Mouse (Mus musculus) myocyte (in vitro differentiated cells): ENCODE measurements at regions not wholly inside any gene's neighbourhood (a gene's known extent, or its start where the extent isn't known, plus 50 kb on each side); places are given as distances from the start of the nearest gene placed in this dataset.
A peak's percentile ranks its signal among the peaks of the same experiment; 100 is the strongest.

Experiments
- H3K27me3 ChIP-seq: one replicate; pipeline ENCODE4 v1.6.1; 2011; ENCODE audit not compliant: control insufficient read depth, insufficient read depth, insufficient read length
- H3K36me3 ChIP-seq: one replicate; pipeline ENCODE4 v1.6.1; 2011; ENCODE audit not compliant: control insufficient read depth, insufficient read depth
- H3K4me2 ChIP-seq: one replicate; pipeline ENCODE4 v1.6.1; 2011; ENCODE audit warnings: low read depth, control low read depth
- H3K4me3 ChIP-seq: one replicate; pipeline ENCODE4 v1.5.1; 2011; ENCODE audit warnings: mild to moderate bottlenecking, control low read depth, moderate library complexity
- H3K79me2 ChIP-seq: one replicate; pipeline ENCODE4 v1.6.1; 2011; ENCODE audit not compliant: control insufficient read depth, insufficient read depth
- H3ac ChIP-seq: one replicate; pipeline ENCODE4 v1.6.1; 2011; ENCODE audit not compliant: control insufficient read depth, insufficient read length
- CEBPB ChIP-seq: IDR thresholded peaks from 2 replicates; pipeline ENCODE4 v1.6.1; 2011; ENCODE audit warnings: mild to moderate bottlenecking, moderate library complexity; ENCODE audit not compliant: poor library complexity, insufficient read depth, severe bottlenecking
- E2F4 ChIP-seq: IDR thresholded peaks from one replicate; pipeline ENCODE4 v1.6.1; 2011; ENCODE audit warnings: mild to moderate bottlenecking, control low read depth, moderate library complexity; ENCODE audit not compliant: insufficient read depth
- MAX ChIP-seq: IDR thresholded peaks from one replicate; pipeline ENCODE4 v1.6.1; 2011; ENCODE audit warnings: low read depth, mild to moderate bottlenecking, control low read depth
- MYOD1 ChIP-seq, 3 experiments: IDR thresholded peaks; one replicate each; pipeline ENCODE4 v1.6.1; 2011; ENCODE audit warnings: control low read depth in 2 of 3, low read depth in 2 of 3, mild to moderate bottlenecking in 2 of 3, moderate library complexity in 1 of 3; ENCODE audit not compliant: insufficient read length in 2 of 3, control insufficient read depth in 1 of 3
- MYOG ChIP-seq, 3 experiments: IDR thresholded peaks; one replicate each; pipeline ENCODE4 v1.6.1; 2011; ENCODE audit warnings: control low read depth in 2 of 3, low read depth in 2 of 3, mild to moderate bottlenecking in 2 of 3; ENCODE audit not compliant: insufficient read length in 2 of 3, control insufficient read depth in 1 of 3, insufficient read depth in 1 of 3
- POLR2A ChIP-seq: IDR thresholded peaks from one replicate; pipeline ENCODE4 v1.6.1; 2011; ENCODE audit warnings: low read depth, mild to moderate bottlenecking, control low read depth, moderate library complexity; ENCODE audit not compliant: insufficient read length
- POLR2AphosphoS2 ChIP-seq: IDR thresholded peaks from one replicate; pipeline ENCODE4 v1.6.1; 2011; ENCODE audit warnings: low read depth, control low read depth; ENCODE audit not compliant: insufficient read length
- REST ChIP-seq: IDR thresholded peaks from one replicate; pipeline ENCODE4 v1.6.1; 2011; ENCODE audit warnings: mild to moderate bottlenecking, control low read depth, moderate library complexity; ENCODE audit not compliant: insufficient read depth, insufficient read length
- SRF ChIP-seq: IDR thresholded peaks from one replicate; pipeline ENCODE4 v1.6.1; 2011; ENCODE audit warnings: low read depth; ENCODE audit not compliant: control insufficient read depth, insufficient read length
- TCF12 ChIP-seq: IDR thresholded peaks from one replicate; pipeline ENCODE4 v1.6.1; 2011; ENCODE audit warnings: mild to moderate bottlenecking, control low read depth; ENCODE audit not compliant: poor library complexity, insufficient read depth, severe bottlenecking
- TCF3 ChIP-seq: IDR thresholded peaks from one replicate; pipeline ENCODE4 v1.6.1; 2011; ENCODE audit warnings: low read depth, control low read depth; ENCODE audit not compliant: insufficient read length
- USF1 ChIP-seq: IDR thresholded peaks from one replicate; pipeline ENCODE4 v1.6.1; 2011; ENCODE audit warnings: low read depth, mild to moderate bottlenecking, control low read depth, moderate library complexity

DNA sequence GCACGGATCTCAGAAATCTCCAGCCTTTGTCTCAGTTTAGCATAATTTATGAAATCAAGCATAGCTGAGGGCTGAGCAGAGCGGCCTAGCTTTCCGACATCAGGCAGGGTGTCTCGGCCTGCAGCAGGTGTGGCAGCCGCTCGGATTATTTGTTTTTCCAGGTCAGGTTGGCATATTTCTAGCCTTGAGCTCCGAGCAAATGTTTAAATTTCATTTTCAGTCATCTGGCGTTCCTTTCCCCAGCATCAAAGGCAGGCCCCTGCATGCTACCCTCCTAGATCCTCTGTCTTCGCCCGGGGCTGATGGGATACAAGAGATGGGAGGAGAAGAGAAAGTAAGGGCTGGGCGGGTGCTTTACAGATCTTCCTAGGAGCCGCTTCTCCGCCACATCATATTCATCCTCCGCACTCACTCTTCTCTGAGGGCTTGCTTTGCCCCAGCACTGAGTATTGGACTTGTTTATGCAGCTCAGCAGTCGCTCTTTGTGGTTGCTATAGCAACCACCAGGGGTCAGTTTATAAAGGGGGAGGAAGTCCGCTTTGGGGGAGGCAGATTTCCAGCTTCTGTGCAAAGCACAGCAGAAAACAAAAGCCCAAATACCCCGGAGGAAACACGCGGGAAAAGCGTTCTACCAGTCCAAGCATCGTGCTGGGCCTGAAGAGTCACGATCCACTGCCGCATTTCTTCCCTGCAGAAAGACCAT lies 169.0 kb downstream of the Ly86 start:
- H3K4me3 ChIP-seq: no peak overlapping the region
- H3K4me2 ChIP-seq: no peak overlapping the region
- no peak for TF ChIP-seq USF1
- TF ChIP-seq SRF: no peak
- TF ChIP-seq CEBPB: no peak
- no peak for TF ChIP-seq TCF12
- TF ChIP-seq REST: no peak
- TF ChIP-seq MAX: no peak
- TF ChIP-seq POLR2AphosphoS2: no peak
- TF ChIP-seq POLR2A: no peak
- TF ChIP-seq E2F4: no peak
- no peak for TF ChIP-seq TCF3
- no peak for TF ChIP-seq MYOG (IDR thresholded peaks at IDR 0.05; ENCODE audit: control insufficient read depth in 1 of 3, insufficient read depth in 1 of 3, insufficient read length in 2 of 3, low read depth in 2 of 3)
- TF ChIP-seq MYOD1 (IDR thresholded peaks at IDR 0.05; ENCODE audit: control insufficient read depth in 1 of 3, insufficient read length in 2 of 3, low read depth in 2 of 3): no peak
- H3K27me3 ChIP-seq: no peaks in the 10 kb centered on the region
- H3ac ChIP-seq: no peak overlapping the region
- H3K36me3 ChIP-seq: no peaks in the 10 kb centered on the region
- no peaks in the 10 kb centered on the region for H3K79me2 ChIP-seq

DNA sequence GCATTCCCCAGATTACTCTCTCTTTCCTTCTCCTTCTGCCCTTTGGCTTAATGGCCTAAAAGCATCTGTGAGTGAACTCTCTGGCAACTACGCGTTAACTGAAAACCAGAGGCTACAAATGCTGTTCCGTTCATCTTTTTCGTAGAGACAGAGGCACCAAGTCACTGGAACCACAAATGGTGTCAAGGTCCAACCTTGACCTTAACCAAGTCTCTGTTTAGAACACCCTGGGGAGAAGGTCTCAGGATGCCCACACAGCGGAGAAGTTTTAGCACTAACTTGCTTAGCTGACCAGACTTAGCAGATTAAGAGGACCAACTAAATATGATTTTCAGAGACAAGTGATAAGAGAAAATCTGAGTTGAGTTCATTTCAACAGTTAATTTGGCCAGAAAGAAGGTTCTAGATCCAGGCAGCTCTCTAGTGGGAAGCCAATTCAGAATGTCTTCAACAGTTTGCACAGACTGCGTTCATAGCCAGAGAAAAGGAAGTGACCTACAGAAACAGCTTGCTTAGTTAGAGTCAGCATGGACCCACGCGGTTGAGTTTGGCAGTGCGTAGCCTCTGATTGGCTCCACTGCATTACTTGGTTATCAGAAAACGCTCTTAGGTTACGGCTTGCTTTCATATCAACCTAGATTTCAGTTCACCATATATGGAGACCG lies 169.8 kb downstream of the Ly86 start:
- no peaks in the 10 kb centered on the region for H3K27me3 ChIP-seq
- TF ChIP-seq TCF12: no peak
- TF ChIP-seq TCF3: no peak
- TF ChIP-seq MAX: no peak
- no peak for TF ChIP-seq SRF
- TF ChIP-seq REST: no peak
- no peak for TF ChIP-seq USF1
- no peak for TF ChIP-seq CEBPB
- no peak for TF ChIP-seq E2F4
- no peak for TF ChIP-seq POLR2AphosphoS2
- no peak for TF ChIP-seq MYOD1 (IDR thresholded peaks at IDR 0.05; ENCODE audit: control insufficient read depth in 1 of 3, insufficient read length in 2 of 3, low read depth in 2 of 3)
- TF ChIP-seq MYOG (IDR thresholded peaks at IDR 0.05; ENCODE audit: control insufficient read depth in 1 of 3, insufficient read depth in 1 of 3, insufficient read length in 2 of 3, low read depth in 2 of 3): no peak
- TF ChIP-seq POLR2A: no peak
- no peak overlapping the region for H3ac ChIP-seq
- no peaks in the 10 kb centered on the region for H3K36me3 ChIP-seq
- H3K4me3 ChIP-seq: no peak overlapping the region
- no peak overlapping the region for H3K4me2 ChIP-seq
- H3K79me2 ChIP-seq: no peaks in the 10 kb centered on the region

DNA sequence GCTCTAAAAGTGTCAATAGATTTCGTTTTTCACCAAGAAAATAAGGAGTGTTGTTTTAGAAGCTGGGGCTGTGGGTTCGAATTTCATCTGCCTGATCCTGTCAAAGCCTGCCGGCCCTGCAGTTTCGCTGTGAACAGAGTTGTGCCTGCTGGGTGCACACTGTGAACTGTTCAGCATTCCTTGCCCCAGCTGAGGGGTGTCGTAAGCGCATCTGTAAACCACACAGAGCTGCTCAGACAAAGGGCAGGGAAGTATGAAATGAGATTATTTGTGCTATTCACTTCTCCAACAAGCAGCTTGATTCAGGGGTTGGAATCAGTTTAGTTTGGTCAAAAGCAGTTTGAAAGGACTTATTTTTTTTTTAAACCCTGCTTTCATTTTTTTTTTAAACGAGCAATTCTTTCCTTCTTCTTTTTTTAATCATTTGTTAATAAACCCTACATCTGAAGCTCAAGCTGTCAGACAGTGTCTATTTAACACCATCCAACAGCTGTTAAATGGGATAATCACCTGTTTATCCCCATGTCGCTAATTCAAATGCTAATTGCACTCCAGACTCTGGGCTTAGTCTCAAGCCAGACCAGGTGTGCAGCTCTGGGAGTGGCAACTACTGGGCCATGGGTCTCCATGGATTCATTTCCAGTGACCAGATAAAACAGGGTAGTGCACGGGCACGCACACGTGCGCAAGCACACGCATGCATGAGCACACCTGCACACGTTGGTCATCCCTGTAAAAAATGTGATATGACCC lies 172.2 kb downstream of the Ly86 start:
- TF ChIP-seq REST: no peak
- TF ChIP-seq MYOG (IDR thresholded peaks at IDR 0.05; ENCODE audit: control insufficient read depth in 1 of 3, insufficient read depth in 1 of 3, insufficient read length in 2 of 3, low read depth in 2 of 3): no peak
- no peak for TF ChIP-seq POLR2AphosphoS2
- no peak for TF ChIP-seq USF1
- TF ChIP-seq POLR2A: no peak
- no peak for TF ChIP-seq MYOD1 (IDR thresholded peaks at IDR 0.05; ENCODE audit: control insufficient read depth in 1 of 3, insufficient read length in 2 of 3, low read depth in 2 of 3)
- TF ChIP-seq E2F4: no peak
- no peak for TF ChIP-seq TCF12
- no peak for TF ChIP-seq TCF3
- TF ChIP-seq MAX: no peak
- no peak for TF ChIP-seq CEBPB
- no peak for TF ChIP-seq SRF
- Histone ChIP-seq H3K4me2 (peak overlapping the region; percentile 5), H3K36me3 (no peaks in the 10 kb centered on the region), H3ac (no peak overlapping the region), H3K79me2 (no peaks in the 10 kb centered on the region), H3K4me3 (no peak overlapping the region), H3K27me3 (no peaks in the 10 kb centered on the region)

DNA sequence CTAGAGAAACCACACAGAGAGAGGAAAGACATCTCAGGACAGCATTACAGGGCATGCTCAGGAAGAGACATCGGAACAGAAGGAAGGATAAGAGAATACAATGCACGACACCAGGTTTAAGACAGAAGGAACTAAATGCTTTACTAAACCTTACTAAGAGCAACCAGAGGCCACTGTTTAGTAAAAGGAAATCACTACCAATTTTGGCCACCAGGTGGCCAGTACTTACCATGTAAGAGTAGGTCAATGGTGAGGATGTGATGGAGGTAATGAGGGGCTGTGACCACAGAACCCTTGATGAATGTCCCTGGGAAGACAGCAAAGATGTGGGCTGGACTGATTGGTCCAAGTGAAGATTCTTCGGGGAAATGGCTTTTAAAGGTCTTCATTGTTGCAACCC lies 174.9 kb downstream of the Ly86 start:
- H3K79me2 ChIP-seq: no peaks in the 10 kb centered on the region
- H3ac ChIP-seq: no peak overlapping the region
- TF ChIP-seq MYOG (IDR thresholded peaks at IDR 0.05; ENCODE audit: control insufficient read depth in 1 of 3, insufficient read depth in 1 of 3, insufficient read length in 2 of 3, low read depth in 2 of 3): no peak
- no peak for TF ChIP-seq MYOD1 (IDR thresholded peaks at IDR 0.05; ENCODE audit: control insufficient read depth in 1 of 3, insufficient read length in 2 of 3, low read depth in 2 of 3)
- TF ChIP-seq MAX: no peak
- TF ChIP-seq CEBPB: no peak
- no peak for TF ChIP-seq REST
- no peak for TF ChIP-seq USF1
- no peak for TF ChIP-seq POLR2A
- TF ChIP-seq TCF3: no peak
- TF ChIP-seq TCF12: no peak
- no peak for TF ChIP-seq POLR2AphosphoS2
- TF ChIP-seq SRF: no peak
- TF ChIP-seq E2F4: no peak
- no peak overlapping the region for H3K4me3 ChIP-seq
- H3K4me2 ChIP-seq: no peak overlapping the region
- no peaks in the 10 kb centered on the region for H3K36me3 ChIP-seq
- no peaks in the 10 kb centered on the region for H3K27me3 ChIP-seq
